8 mouse cellular contexts compared by ENCODE assay signal in the genomic region with DNA sequence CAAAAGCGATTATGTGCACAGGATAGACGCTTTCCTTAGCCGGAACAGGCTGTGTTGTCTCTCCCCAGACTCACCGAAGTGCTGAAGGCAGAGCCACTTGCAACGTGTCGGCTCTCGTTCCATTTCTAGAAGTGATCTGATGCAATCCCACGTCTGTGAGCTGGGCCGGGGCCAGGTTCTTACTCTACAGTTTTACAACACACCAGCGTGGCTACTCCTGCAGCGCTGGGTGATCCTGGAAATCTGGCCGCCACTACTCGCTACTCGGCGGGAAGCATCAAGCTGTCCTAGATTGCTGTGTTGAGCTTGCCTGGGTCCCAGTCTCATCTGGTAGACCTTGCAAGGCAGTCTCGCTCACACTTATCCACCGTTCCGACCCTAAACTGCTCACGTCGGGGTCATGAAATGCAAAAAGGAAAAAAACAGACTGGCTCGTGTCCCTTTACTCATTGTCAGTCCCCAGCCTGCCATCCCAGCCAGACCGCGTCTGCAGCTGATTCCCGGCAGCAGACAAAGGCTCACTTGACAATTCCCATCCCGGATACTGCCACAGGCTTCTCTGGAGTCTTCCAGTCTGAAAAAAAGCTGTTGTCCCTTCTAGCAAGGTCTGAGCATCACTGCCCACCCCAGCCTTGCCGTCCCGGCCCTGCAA. TPM values are rescaled to one million over a fixed set of nuclear protein-coding genes. Genes with fewer than 3 reads are reported as not detected.
DNase-seq lines count a peak whose midpoint lies in the region; ATAC-seq lines count a peak whose summit lies in the region.

No protein-coding gene starts in this region.

- H3K4me1 ChIP-seq in hindbrain, embryonic 16.5 days (ENCODE audit: control insufficient read depth, insufficient read depth, low read depth, low read length) = peaks cover 8% of the 10 kb centered on the region

- no peaks in the 10 kb centered on the region for H3K9me3 ChIP-seq in hindbrain, embryonic 16.5 days (ENCODE audit: control insufficient read depth, low read length)

- 2% methylated on average over 27 of the region's 27 CpGs for WGBS in hindbrain, embryonic 16.5 days

- H3K9ac ChIP-seq in hindbrain, embryonic 16.5 days (ENCODE audit: low read depth, low read length) = peak overlapping the region; percentile 79

- H3K4me3 ChIP-seq in hindbrain, embryonic 16.5 days (ENCODE audit: low read length) = peak overlapping the region; percentile 57

- H3K36me3 ChIP-seq in hindbrain, embryonic 16.5 days (ENCODE audit: control insufficient read depth, insufficient read depth, low read length) = no peaks in the 10 kb centered on the region

- peak overlapping the region; percentile 69 for H3K4me2 ChIP-seq in hindbrain, embryonic 16.5 days (ENCODE audit: low read length)

- no peaks in the 10 kb centered on the region; the same call in 1 of the 2 replicates for H3K27me3 ChIP-seq in hindbrain, embryonic 16.5 days (replicated peaks; ENCODE audit: control insufficient read depth, insufficient read depth, low read length)

- peak; percentile 47 to 86 for DNase-seq in adrenal gland, adult (ENCODE audit: inconsistent age in 2 of 2, low spot score in 1 of 2)
- DNase-seq in adrenal gland, postnatal 4 days (ENCODE audit: low spot score in 2 of 2) = no peak
- peak; percentile 68 for DNase-seq in gastrocnemius, postnatal 10 days
- DNase-seq in left cerebral cortex, postnatal 14 days (ENCODE audit: low spot score in 2 of 2) = peak; percentile 78 to 86
- DNase-seq in right cerebral cortex, postnatal 4 days = peak; percentile 77

- ATAC-seq in common myeloid progenitor, adult 5-6 weeks (replicated peaks; ENCODE audit: low read depth, poor library complexity, severe bottlenecking) = peak; percentile 33; the same call in 1 of the 2 replicates
- ATAC-seq in hindbrain, embryonic 16.5 days = peak; percentile 61
- ATAC-seq in megakaryocyte, adult 5-6 weeks (ENCODE audit: poor library complexity, severe bottlenecking) = peak; percentile 61

- H3K27ac ChIP-seq in hindbrain, embryonic 16.5 days (ENCODE audit: low read depth, low read length) = peak overlapping the region; percentile 74

- intact Hi-C loops in left cerebral cortex, postnatal 14 days (cut with DNase I) = no loop called here

RNA-seq across cellular contexts. Expression of a gene that starts 0.6 kb away (rescaled TPM):
- total RNA-seq in adrenal gland, postnatal 4 days (2021) = 1 to 10 TPM; 2.3 to 3.9 TPM
- total RNA-seq in common myeloid progenitor, adult 5-6 weeks (2017) = not detected in 2 replicates
- 10 to 100 TPM in 1 of 2 experiments, 1 to 10 TPM in 1; 9.2 to 14.2 TPM for total RNA-seq in gastrocnemius, postnatal 10 days (2021)
- polyA plus RNA-seq in hindbrain, embryonic 16.5 days (2015; fragmentation: Nextera tagmentation; extraction: Ambion mirVana) = 11.9 and 14.6 TPM in 2 replicates
- total RNA-seq in left cerebral cortex, postnatal 14 days (2021) = 1 to 10 TPM; 2.4 to 2.9 TPM
- not detected in 2 replicates for total RNA-seq in megakaryocyte, adult 5-6 weeks (2015)
- total RNA-seq in megakaryocyte, adult 5-6 weeks (2017) = not detected in 2 replicates

RNA-seq across cellular contexts. Expression of a gene that starts 10.2 kb away (rescaled TPM):
- 10 to 100 TPM; 21.8 to 22.4 TPM for total RNA-seq in adrenal gland, postnatal 4 days (2021)
- total RNA-seq in common myeloid progenitor, adult 5-6 weeks (2017) = 37.1 and 45.0 TPM in 2 replicates
- total RNA-seq in gastrocnemius, postnatal 10 days (2021) = 10 to 100 TPM; 13.7 to 17.7 TPM
- 26.0 and 31.8 TPM in 2 replicates for polyA plus RNA-seq in hindbrain, embryonic 16.5 days (2015; fragmentation: Nextera tagmentation; extraction: Ambion mirVana)
- 10 to 100 TPM; 20.2 to 20.6 TPM for total RNA-seq in left cerebral cortex, postnatal 14 days (2021)
- total RNA-seq in megakaryocyte, adult 5-6 weeks (2015) = 33.5 and 39.0 TPM in 2 replicates
- 55.4 and 79.2 TPM in 2 replicates for total RNA-seq in megakaryocyte, adult 5-6 weeks (2017)

Comparison
In these comparisons a context has a peak if more than half of its experiments do, and no peak if none do; other contexts are left out.
1. DNase-seq: peak in adrenal gland, adult (2 of 2), gastrocnemius, postnatal 10 days (single experiment), left cerebral cortex, postnatal 14 days (2 of 2) and right cerebral cortex, postnatal 4 days (single experiment); none in adrenal gland, postnatal 4 days (0 of 2).
2. Peak in every context shown above with its lines, with median percentiles within 50 percentile points of each other: ATAC-seq.